ENCODE assay signal across 7 mouse cellular contexts in genomic region chr3:88173375-88173774, GRCm38 (mm10). TPM values are rescaled to one million over a fixed set of nuclear protein-coding genes. Genes with fewer than 3 reads are reported as not detected.
DNase-seq lines count a peak whose midpoint lies in the region; ATAC-seq and TF ChIP-seq lines count a peak whose summit lies in the region.

No protein-coding gene starts in this region.

- H3K27me3 ChIP-seq in E14TG2a.4 (ENCODE audit: insufficient read depth, low read length) = no peaks in the 10 kb centered on the region
- H3K27me3 ChIP-seq in liver, embryonic 13.5 days = no peaks in the 10 kb centered on the region

- DNase-seq in left cerebral cortex, adult 2 months (ENCODE audit: extremely low spot score in 1 of 2, low spot score in 2 of 2) = peak; percentile 45 to 57
- DNase-seq in left cerebral cortex, adult 9 months (ENCODE audit: low spot score in 2 of 2) = no peak
- DNase-seq in adrenal gland, postnatal 10 days = peak; percentile 75
- DNase-seq in forelimb bud, embryonic 11.5 days (ENCODE audit: low read depth, low spot score) = peak; percentile 52
- peak; percentile 25 for DNase-seq in liver, embryonic 13.5 days
- DNase-seq in testis, postnatal 10 days (ENCODE audit: low spot score) = peak; percentile 74

- peaks cover 54% of the 10 kb centered on the region for H3K4me1 ChIP-seq in E14TG2a.4 (replicated peaks; ENCODE audit: low read depth, low read length)
- peaks cover 22% of the 10 kb centered on the region for H3K4me1 ChIP-seq in liver, embryonic 13.5 days (replicated peaks)

- no peak overlapping the region for H3K4me2 ChIP-seq in liver, embryonic 13.5 days

- 53% methylated on average over 3 of the region's 3 CpGs for WGBS in liver, embryonic 13.5 days (ENCODE audit: insufficient replicate concordance)

- no peak overlapping the region for H3K4me3 ChIP-seq in left cerebral cortex, adult 2 months
- no peak overlapping the region for H3K4me3 ChIP-seq in E14TG2a.4 (replicated peaks; ENCODE audit: low read length)
- H3K4me3 ChIP-seq in liver, embryonic 13.5 days (replicated peaks) = no peak overlapping the region

- H3K27ac ChIP-seq in left cerebral cortex, adult 2 months = no peak overlapping the region
- H3K27ac ChIP-seq in liver, embryonic 13.5 days = no peak overlapping the region

- H3K9ac ChIP-seq in liver, embryonic 13.5 days = no peak overlapping the region

- intact Hi-C loops in left cerebral cortex, adult 2 months (cut with DNase I) = loop anchor here (1.0 to 2.0 kb wide), 2 partner anchors 31 to 85 kb away; partner anchors contain the start of gene Mef2d

- ATAC-seq in liver, embryonic 13.5 days (ENCODE audit: low read depth) = no peak

- peaks cover 70% of the 10 kb centered on the region for H3K36me3 ChIP-seq in E14TG2a.4 (ENCODE audit: insufficient read depth, low read length)
- H3K36me3 ChIP-seq in liver, embryonic 13.5 days = peaks cover 59% of the 10 kb centered on the region

- H3K9me3 ChIP-seq in E14TG2a.4 (ENCODE audit: low read length) = no peaks in the 10 kb centered on the region
- H3K9me3 ChIP-seq in liver, embryonic 13.5 days (replicated peaks) = no peaks in the 10 kb centered on the region

- TF ChIP-seq CTCF in left cerebral cortex, adult 2 months (IDR thresholded peaks at IDR 0.05) = peak; percentile 77
- TF ChIP-seq CTCF in E14TG2a.4 (conservative IDR thresholded peaks at IDR 0.05; ENCODE audit: low read length) = peak; percentile 92

RNA-seq across cellular contexts. Expression of gene Mef2d, which starts 31.2 kb away (rescaled TPM):
- 100 to 1,000 TPM; 223 to 225 TPM for total RNA-seq in left cerebral cortex, adult 2 months (2021)
- 10 to 100 TPM; 85.7 to 86.6 TPM for total RNA-seq in adrenal gland, postnatal 10 days (2021)
- 5.5 and 7.5 TPM in 2 replicates for polyA plus RNA-seq in liver, embryonic 13.5 days (2015; fragmentation: Nextera tagmentation; extraction: Ambion mirVana)

Comparison
In these comparisons a context has a peak if more than half of its experiments do, and no peak if none do; other contexts are left out.
1. DNase-seq: peak in left cerebral cortex, adult 2 months (2 of 2), adrenal gland, postnatal 10 days (single experiment), forelimb bud, embryonic 11.5 days (single experiment), liver, embryonic 13.5 days (single experiment) and testis, postnatal 10 days (single experiment); none in left cerebral cortex, adult 9 months (0 of 2).